Mouse (Mus musculus): ENCODE results near the gene Zfp456. TPM values are rescaled to one million over a fixed set of nuclear protein-coding genes. Genes with fewer than 3 reads are reported as not detected.
A peak's percentile ranks its signal among the peaks of the same experiment; 100 is the strongest.
"Not testable (repeated sequence)": the region's sequence is repeated elsewhere in the genome, so short reads cannot be mapped to it uniquely, and the experiment has no call there.

The Zfp456 gene
- polyA plus RNA-seq, 1 experiment from 2014 or later, result 1.9 TPM

DNA sequence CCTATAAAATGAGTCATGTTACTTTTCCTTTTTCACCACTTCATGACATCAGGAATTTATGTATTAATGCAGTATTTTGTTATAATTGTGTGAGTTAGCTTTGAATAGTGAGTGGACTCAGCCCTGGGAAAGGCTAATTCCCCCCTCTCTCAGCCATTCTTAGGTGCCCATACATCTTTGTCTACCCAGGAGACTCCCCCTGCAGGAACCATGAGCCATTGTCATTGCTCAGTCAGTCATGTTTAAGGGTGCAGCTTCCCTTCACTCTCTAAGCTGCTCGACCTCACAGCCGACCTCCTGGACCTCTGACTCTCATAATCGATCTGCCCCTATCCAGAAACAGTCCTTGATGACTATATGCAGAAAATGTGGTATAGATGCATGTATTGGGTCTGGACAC lies 645 bp upstream of the Zfp456 start:
- H3K27ac ChIP-seq (ENCODE audit: low read length); H3K36me3 ChIP-seq (ENCODE audit: control insufficient read depth, insufficient read depth, low read length); H3K9me3 ChIP-seq (ENCODE audit: control insufficient read depth, low read length); H3K4me2 ChIP-seq (ENCODE audit: low read depth, low read length); H3K27me3 ChIP-seq (replicated peaks; ENCODE audit: control insufficient read depth, insufficient read depth, low read length); H3K4me1 ChIP-seq (ENCODE audit: control insufficient read depth, insufficient read depth, low read length); ATAC-seq; H3K4me3 ChIP-seq (ENCODE audit: low read length); H3K9ac ChIP-seq (ENCODE audit: low read depth, low read length): not testable (repeated sequence)
- WGBS, result 74% methylated on average over 3 of the region's 3 CpGs

DNA sequence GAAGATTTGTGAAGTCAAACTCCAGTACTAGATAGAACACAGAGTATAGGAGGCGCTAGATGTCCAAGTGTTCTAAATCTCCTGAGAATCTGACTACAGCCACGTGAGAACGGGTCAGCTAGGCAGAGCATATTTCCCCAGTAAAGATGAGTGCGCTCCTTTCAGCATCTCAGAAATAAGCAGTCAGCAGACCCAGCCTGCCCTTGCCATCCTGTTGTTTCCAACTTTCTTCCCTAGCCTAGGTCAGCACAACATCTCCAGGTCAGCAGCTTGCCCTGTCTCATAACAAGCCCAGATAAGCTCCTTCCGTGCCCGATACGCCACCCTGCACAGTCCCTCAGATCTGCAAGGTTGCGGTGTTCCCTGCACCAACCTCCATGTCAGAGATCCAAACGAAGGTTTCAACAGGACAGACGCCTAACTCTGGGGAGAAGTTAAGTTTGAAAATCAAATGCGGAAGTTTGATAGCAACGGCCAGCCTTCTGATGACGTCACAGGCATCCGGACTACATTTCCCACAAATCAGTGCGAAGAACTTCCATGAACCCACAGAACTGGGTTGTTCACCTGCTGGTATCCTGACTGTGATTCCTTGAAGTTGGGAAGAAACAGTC lies 15.4 kb downstream of the Zfp456 start, which contains the start of the genes Gm28044 and Zfp953:
Gene Gm28044 (minus strand): TSS at position 406 of the 614 bp plus-strand sequence.
Gene Zfp953 (minus strand): TSS at position 475 of the 614 bp plus-strand sequence.
- H3K4me3 ChIP-seq (ENCODE audit: low read length), result peak within 1 kb of the TSS; percentile 79
- WGBS, result under 1% methylated on average over 15 of the region's 15 CpGs
- H3K4me1 ChIP-seq (ENCODE audit: control insufficient read depth, insufficient read depth, low read length), result peaks cover 3% of the 10 kb centered on the region; the same call in 1 of the 2 replicates
- ATAC-seq, result peak; percentile 96
- H3K9me3 ChIP-seq (ENCODE audit: control insufficient read depth, low read length), result no peaks in the 10 kb centered on the region
- no peaks in the 10 kb centered on the region for H3K36me3 ChIP-seq (ENCODE audit: control insufficient read depth, insufficient read depth, low read length)
- H3K27ac ChIP-seq (ENCODE audit: low read length), result peak within 1 kb of the TSS; percentile 72
- H3K4me2 ChIP-seq (ENCODE audit: low read depth, low read length), result peak within 1 kb of the TSS; percentile 51
- H3K27me3 ChIP-seq (replicated peaks; ENCODE audit: control insufficient read depth, insufficient read depth, low read length), result no peaks in the 10 kb centered on the region
- peak within 1 kb of the TSS; percentile 80 for H3K9ac ChIP-seq (ENCODE audit: low read depth, low read length)

DNA sequence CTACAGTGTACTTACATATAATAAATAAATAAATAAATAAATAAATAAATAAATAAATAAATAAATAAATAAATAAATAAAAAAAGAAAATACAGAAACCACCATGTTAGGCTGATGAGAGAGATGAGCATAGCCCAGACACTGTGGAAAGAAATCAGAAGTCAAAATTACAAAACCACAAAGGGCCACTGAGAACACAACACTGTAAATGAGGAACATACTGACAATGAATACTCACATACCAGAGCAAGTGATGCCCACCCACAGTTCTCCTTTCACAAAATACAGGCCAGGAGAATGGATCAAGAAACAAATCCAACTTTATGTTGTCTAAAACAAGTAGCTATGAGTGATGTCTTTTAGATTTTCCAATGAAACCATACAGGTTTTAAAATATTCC lies 23.8 kb downstream of the Zfp456 start:
- no peak overlapping the region for H3K4me3 ChIP-seq (ENCODE audit: low read length)
- no peak for ATAC-seq
- H3K27ac ChIP-seq (ENCODE audit: low read length), result no peak overlapping the region
- no peak overlapping the region for H3K9ac ChIP-seq (ENCODE audit: low read depth, low read length)
- no peaks in the 10 kb centered on the region for H3K4me1 ChIP-seq (ENCODE audit: control insufficient read depth, insufficient read depth, low read length)
- H3K9me3 ChIP-seq (ENCODE audit: control insufficient read depth, low read length), result no peaks in the 10 kb centered on the region
- no peaks in the 10 kb centered on the region for H3K27me3 ChIP-seq (replicated peaks; ENCODE audit: control insufficient read depth, insufficient read depth, low read length)
- no peaks in the 10 kb centered on the region for H3K36me3 ChIP-seq (ENCODE audit: control insufficient read depth, insufficient read depth, low read length)
- no peak overlapping the region for H3K4me2 ChIP-seq (ENCODE audit: low read depth, low read length)

GRCm38 (mm10) chr13:67343422-67343821 lies 32.2 kb downstream of the Zfp456 start:
- Histone ChIP-seq H3K27me3 (replicated peaks; ENCODE audit: control insufficient read depth, insufficient read depth, low read length) (no peaks in the 10 kb centered on the region), H3K27ac (ENCODE audit: low read length) (no peak overlapping the region), H3K4me3 (ENCODE audit: low read length) (no peak overlapping the region), H3K9me3 (ENCODE audit: control insufficient read depth, low read length) (no peaks in the 10 kb centered on the region), H3K4me2 (ENCODE audit: low read depth, low read length) (no peak overlapping the region), H3K4me1 (ENCODE audit: control insufficient read depth, insufficient read depth, low read length) (no peaks in the 10 kb centered on the region), H3K9ac (ENCODE audit: low read depth, low read length) (no peak overlapping the region), H3K36me3 (ENCODE audit: control insufficient read depth, insufficient read depth, low read length) (peaks cover 3% of the 10 kb centered on the region; the same call in 1 of the 2 replicates)
- ATAC-seq, result no peak
- 91% methylated on average over 2 of the region's 2 CpGs for WGBS

- H3K27me3 ChIP-seq (replicated peaks; ENCODE audit: control insufficient read depth, insufficient read depth, low read length), result no peaks in the 10 kb centered on the region
- H3K27ac ChIP-seq (ENCODE audit: low read length), result no peak overlapping the region
- ATAC-seq, result peak; percentile 31
- WGBS, result 69% methylated on average over 1 of the region's 1 CpGs
- 0 out of 2 replicates have a peak, but pooled peaks cover 3% of the 10 kb centered on the region for H3K4me1 ChIP-seq (ENCODE audit: control insufficient read depth, insufficient read depth, low read length)
- peak overlapping the region; percentile 66 for H3K4me3 ChIP-seq (ENCODE audit: low read length)
- no peaks in the 10 kb centered on the region for H3K9me3 ChIP-seq (ENCODE audit: control insufficient read depth, low read length)
- H3K36me3 ChIP-seq (ENCODE audit: control insufficient read depth, insufficient read depth, low read length), result no peaks in the 10 kb centered on the region
- peak overlapping the region; percentile 69 for H3K4me2 ChIP-seq (ENCODE audit: low read depth, low read length)
- H3K9ac ChIP-seq (ENCODE audit: low read depth, low read length), result peak overlapping the region; percentile 73
Measured at GRCm38 (mm10) chr13:67332877-67333276, 42.7 kb downstream of the Zfp456 start.

- Histone ChIP-seq H3K4me1 (ENCODE audit: control insufficient read depth, insufficient read depth, low read length) (0 out of 2 replicates have a peak, but pooled peaks cover 3% of the 10 kb centered on the region), H3K27me3 (replicated peaks; ENCODE audit: control insufficient read depth, insufficient read depth, low read length) (no peaks in the 10 kb centered on the region), H3K27ac (ENCODE audit: low read length) (peak within 1 kb of the TSS; percentile 64), H3K36me3 (ENCODE audit: control insufficient read depth, insufficient read depth, low read length) (no peaks in the 10 kb centered on the region), H3K4me3 (ENCODE audit: low read length) (peak within 1 kb of the TSS; percentile 66), H3K9ac (ENCODE audit: low read depth, low read length) (peak within 1 kb of the TSS; percentile 73), H3K9me3 (ENCODE audit: control insufficient read depth, low read length) (no peaks in the 10 kb centered on the region), H3K4me2 (ENCODE audit: low read depth, low read length) (peak within 1 kb of the TSS; percentile 69)
- WGBS, result 10% methylated on average over 17 of the region's 17 CpGs
- ATAC-seq, result peak; percentile 95
Measured at GRCm38 (mm10) chr13:67332019-67332724, 43.4 kb downstream of the Zfp456 start, which contains the start of gene Zfp595. TSS of gene Zfp595 (minus strand) at chr13:67332570.

Other genes with a start within 250 kb of the Zfp456 start
- 6.8 and 6.9 TPM in 2 replicates for gene Rsl1, start 202.6 kb downstream of the Zfp456 start, polyA plus RNA-seq (2015; fragmentation: Nextera tagmentation; extraction: Ambion mirVana)
- gene Zfp455, start 181.3 kb downstream of the Zfp456 start, polyA plus RNA-seq (2015; fragmentation: Nextera tagmentation; extraction: Ambion mirVana), result 1.2 and 1.4 TPM in 2 replicates
- 1.2 and 1.5 TPM in 2 replicates for gene Zfp458, start 97.3 kb downstream of the Zfp456 start, polyA plus RNA-seq (2015; fragmentation: Nextera tagmentation; extraction: Ambion mirVana)
- gene Zfp457, start 69.3 kb downstream of the Zfp456 start, polyA plus RNA-seq (2015; fragmentation: Nextera tagmentation; extraction: Ambion mirVana), result 0.69 and 1.4 TPM in 2 replicates
- gene Zfp595, start 43.2 kb downstream of the Zfp456 start, polyA plus RNA-seq (2015; fragmentation: Nextera tagmentation; extraction: Ambion mirVana), result 2.0 and 2.4 TPM in 2 replicates
- 0.28 and 0.95 TPM in 2 replicates for gene Gm28044, start 15.3 kb downstream of the Zfp456 start, polyA plus RNA-seq (2015; fragmentation: Nextera tagmentation; extraction: Ambion mirVana)
- 0.77 and 1.0 TPM in 2 replicates for gene Zfp953, start 15.2 kb downstream of the Zfp456 start, polyA plus RNA-seq (2015; fragmentation: Nextera tagmentation; extraction: Ambion mirVana)
- gene Gm28041, start 77 bp downstream of the Zfp456 start, polyA plus RNA-seq (2015; fragmentation: Nextera tagmentation; extraction: Ambion mirVana), result 0.48 TPM in 1 of 2 replicates, not detected in the other
- gene Zfp429, start 24.0 kb upstream of the Zfp456 start, polyA plus RNA-seq (2015; fragmentation: Nextera tagmentation; extraction: Ambion mirVana), result 6.7 and 7.3 TPM in 2 replicates
- gene Zfp459, start 45.6 kb upstream of the Zfp456 start, polyA plus RNA-seq (2015; fragmentation: Nextera tagmentation; extraction: Ambion mirVana), result 1.7 and 2.3 TPM in 2 replicates
- 7.5 TPM in 2 replicates for gene Zfp874a, start 75.8 kb upstream of the Zfp456 start, polyA plus RNA-seq (2015; fragmentation: Nextera tagmentation; extraction: Ambion mirVana)
- gene Zfp874b, start 108.4 kb upstream of the Zfp456 start, polyA plus RNA-seq (2015; fragmentation: Nextera tagmentation; extraction: Ambion mirVana), result 1.7 and 1.9 TPM in 2 replicates
- 8.3 and 9.8 TPM in 2 replicates for gene Zfp58, start 124.7 kb upstream of the Zfp456 start, polyA plus RNA-seq (2015; fragmentation: Nextera tagmentation; extraction: Ambion mirVana)
- not detected in 2 replicates for gene Gm26965, start 150.3 kb upstream of the Zfp456 start, polyA plus RNA-seq (2015; fragmentation: Nextera tagmentation; extraction: Ambion mirVana)
- gene Zfp87, start 150.4 kb upstream of the Zfp456 start, polyA plus RNA-seq (2015; fragmentation: Nextera tagmentation; extraction: Ambion mirVana), result 17.9 and 19.3 TPM in 2 replicates
- gene Zfp748, start 178.0 kb upstream of the Zfp456 start, polyA plus RNA-seq (2015; fragmentation: Nextera tagmentation; extraction: Ambion mirVana), result 9.2 and 9.7 TPM in 2 replicates
- 3.1 and 3.3 TPM in 2 replicates for gene Zfp729b, start 233.9 kb upstream of the Zfp456 start, polyA plus RNA-seq (2015; fragmentation: Nextera tagmentation; extraction: Ambion mirVana)